Mouse (Mus musculus) cerebellum, adult 18-20 months (tissue): ENCODE data around the gene Naif1.

Experiments used
- DNase-seq, 2 experiments: peaks; one replicate each; pipeline ENCODE4 v3.0.0; 2021

The Naif1 gene

GRCm38 (mm10) chr2:32503588-32503987 lies 53.3 kb downstream of the Naif1 start:
- DNase-seq, result no peak

- DNase-seq, result no peak
Observed at GRCm38 (mm10) chr2:32505536-32505935, 55.3 kb downstream of the Naif1 start.
